Mouse (Mus musculus) spleen, postnatal 36 days (tissue): ENCODE results near the gene Coro1c.
A peak's percentile ranks its signal among the peaks of the same experiment; 100 is the strongest.

Experiments used
- DNase-seq, 2 experiments: peaks; one replicate each; pipeline ENCODE4 v3.0.0; 2022; ENCODE audit warnings: low spot score in 2 of 2, mixed read lengths in 1 of 2

Gene Coro1c

GRCm38 (mm10) chr5:113857631-113858030, 50.9 kb downstream of the Coro1c start:
- no peak for DNase-seq

GRCm38 (mm10) chr5:113856631-113857030, 51.9 kb downstream of the Coro1c start:
- no peak for DNase-seq

GRCm38 (mm10) chr5:113855696-113856095, 52.9 kb downstream of the Coro1c start:
- DNase-seq = no peak

- DNase-seq = no peak
Measured at GRCm38 (mm10) chr5:113855117-113855516, 53.4 kb downstream of the Coro1c start.

DNA sequence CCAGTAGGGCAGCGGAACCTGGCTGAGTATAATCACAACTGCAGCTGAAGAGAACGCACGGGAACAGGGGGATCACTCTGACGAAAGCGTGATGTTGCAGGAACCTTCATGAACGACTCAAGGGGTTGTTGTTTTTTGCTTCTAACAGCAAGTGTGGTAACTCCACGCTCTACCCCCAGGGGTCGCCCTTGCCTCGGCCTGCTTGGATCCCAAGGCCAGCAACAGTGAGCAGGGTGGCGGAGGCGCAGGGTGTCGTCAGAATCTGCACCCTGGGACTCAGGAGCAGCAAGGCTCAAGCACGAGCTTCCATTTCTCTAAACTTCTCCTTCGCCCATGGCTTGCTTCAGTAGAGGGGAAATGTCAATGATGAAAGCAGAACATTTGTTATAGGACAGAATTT, 54.1 kb downstream of the Coro1c start:
- peak; percentile 68 to 75 for DNase-seq

DNA sequence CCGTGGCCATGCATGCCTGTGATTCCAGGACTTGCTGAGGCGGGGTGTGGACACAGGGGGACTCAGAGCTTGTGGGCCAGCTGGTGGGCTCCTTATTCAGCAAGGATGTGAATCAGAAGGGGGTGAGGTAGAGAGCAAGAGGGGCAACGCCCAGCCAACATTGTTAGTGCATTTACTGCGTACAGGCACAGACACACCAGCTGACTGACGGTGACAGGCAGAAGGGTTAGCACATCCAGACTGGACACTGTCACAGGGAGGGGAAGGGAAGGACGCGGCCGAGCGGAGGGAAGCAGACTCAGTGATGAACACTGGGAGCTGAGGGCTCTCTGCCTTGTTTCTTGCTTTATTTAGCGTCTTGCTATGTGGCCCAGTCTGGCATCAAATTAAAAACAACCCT, 55.0 kb downstream of the Coro1c start:
- DNase-seq = no peak

GRCm38 (mm10) chr5:113852463-113852862, 56.1 kb downstream of the Coro1c start:
- DNase-seq = no peak

- no peak for DNase-seq
Measured at GRCm38 (mm10) chr5:113850680-113851230, 57.8 kb downstream of the Coro1c start.

GRCm38 (mm10) chr5:113847636-113848035, 60.9 kb downstream of the Coro1c start:
- no peak for DNase-seq

GRCm38 (mm10) chr5:113846656-113847055, 61.9 kb downstream of the Coro1c start:
- DNase-seq = peak; percentile 52 to 69

- no peak for DNase-seq
Measured at GRCm38 (mm10) chr5:113845627-113846026, 62.9 kb downstream of the Coro1c start.

GRCm38 (mm10) chr5:113844721-113845120, 63.8 kb downstream of the Coro1c start:
- peak; percentile 80 to 85 for DNase-seq

GRCm38 (mm10) chr5:113844106-113844505, 64.5 kb downstream of the Coro1c start:
- no peak for DNase-seq

DNA sequence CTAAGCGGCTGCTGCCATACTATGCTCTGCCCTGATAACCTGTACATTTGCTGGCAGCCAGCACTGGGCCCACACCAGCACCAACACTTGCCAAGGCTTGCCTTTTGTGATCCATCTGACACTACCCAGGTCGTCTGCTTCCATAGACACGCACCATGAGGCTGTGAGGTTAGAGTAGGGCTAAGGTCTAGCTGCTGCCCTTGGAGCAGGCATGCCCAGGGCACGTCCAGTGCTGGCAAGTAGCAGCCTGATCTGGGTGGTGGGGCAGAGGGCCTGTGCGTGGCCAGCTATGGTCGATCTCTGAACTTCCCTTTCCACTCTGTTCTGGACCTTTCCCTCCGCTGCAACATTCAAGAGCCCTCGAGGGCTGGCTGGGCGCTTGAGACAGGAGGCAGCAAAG, 65.7 kb downstream of the Coro1c start:
- no peak for DNase-seq

- no peak for DNase-seq
Measured at GRCm38 (mm10) chr5:113842244-113842643, 66.3 kb downstream of the Coro1c start.

DNA sequence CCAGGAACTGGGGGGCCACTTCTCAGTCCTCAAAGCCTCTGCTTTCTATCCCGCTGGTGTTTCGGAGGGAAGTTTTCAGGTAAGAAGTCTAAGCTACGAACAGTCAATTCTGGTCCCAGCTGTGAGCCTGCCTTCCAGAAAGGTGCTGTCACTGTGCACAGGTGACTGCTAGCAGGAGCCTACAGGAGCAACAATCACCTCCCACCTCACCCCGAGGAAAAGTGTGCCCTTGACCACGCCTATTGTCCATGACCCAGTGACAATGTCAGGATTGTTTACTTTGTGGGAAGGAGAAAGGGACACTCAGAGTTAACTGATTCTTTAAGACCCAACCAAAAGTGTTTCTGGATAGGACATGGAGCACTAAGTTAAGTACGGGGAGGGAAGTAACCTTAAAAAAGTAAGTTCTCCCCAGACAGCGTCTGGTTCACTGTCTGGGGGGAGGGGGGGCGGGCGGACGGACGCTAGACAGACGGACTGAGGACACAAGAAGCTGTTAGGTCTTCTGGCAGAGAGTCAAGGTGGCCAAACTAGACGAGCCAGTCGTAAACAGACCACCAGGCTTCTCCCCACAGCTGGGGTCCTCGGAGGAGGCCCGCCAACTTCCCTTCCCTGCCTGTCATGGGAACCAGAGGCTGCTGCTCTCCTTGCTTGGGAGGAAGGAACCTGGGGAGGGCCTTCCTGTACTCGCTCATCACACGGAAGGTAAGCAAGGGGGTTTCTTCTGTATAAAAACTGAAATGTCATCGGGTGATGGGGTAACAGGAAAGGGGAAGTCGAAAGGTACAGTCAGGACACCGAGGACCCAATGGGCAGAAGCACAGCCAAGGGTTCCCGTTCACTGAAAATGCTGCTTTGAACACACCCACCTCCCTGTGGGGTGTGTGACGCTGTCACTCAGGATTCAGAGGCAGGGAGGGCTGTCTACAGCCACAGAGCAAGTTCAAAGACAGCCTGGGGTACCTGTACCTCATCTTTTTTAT, 67.0 kb downstream of the Coro1c start:
- peak; percentile 69 for DNase-seq

DNA sequence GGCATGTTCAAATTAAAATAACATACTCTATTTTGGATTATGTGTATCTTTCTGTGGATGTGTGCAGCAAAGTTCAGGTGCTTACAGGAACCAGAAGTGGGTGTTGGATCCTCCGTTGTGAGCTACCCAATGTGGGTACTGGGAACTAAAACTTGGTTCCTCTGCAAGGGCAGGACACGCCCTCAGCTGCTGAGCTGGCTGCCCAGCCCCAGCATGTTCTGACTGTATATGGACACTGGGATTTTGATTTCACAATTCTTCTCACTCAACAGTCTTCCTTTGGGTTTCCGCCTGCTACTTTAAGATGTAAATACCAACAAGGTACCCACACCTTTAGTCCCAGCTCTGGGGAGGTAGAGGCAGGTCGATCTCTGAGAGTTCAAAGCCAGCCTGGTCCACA, 68.1 kb downstream of the Coro1c start:
- DNase-seq = no peak

- peak in 1 of 2 experiments; percentile 45 for DNase-seq
Measured at GRCm38 (mm10) chr5:113836961-113837360, 71.6 kb downstream of the Coro1c start.

- no peak for DNase-seq
Measured at GRCm38 (mm10) chr5:113833316-113833947, 75.1 kb downstream of the Coro1c start.

DNA sequence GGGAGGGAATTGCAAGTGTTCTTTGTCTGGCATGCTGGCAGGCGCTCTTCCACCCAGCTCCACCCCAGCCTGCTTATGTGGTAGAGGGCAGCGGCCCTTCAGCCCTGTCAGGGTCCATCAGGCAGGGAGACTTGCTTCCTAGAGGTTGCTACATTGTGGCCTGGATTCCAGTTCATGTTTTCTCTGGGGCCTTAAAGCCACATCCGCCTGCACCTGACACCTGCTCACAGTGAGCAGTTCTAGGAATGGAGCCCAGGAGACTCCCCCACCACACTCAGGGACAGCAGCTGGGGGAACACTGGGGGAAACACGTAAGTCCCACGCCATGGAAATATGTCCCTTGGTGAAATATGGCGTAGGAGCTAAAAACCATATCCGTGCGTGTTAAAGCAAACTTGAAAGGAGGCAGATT, 76.1 kb downstream of the Coro1c start, which contains the start of gene Selplg:
TSS of gene Selplg (minus strand) at position 155 of the 412 bp plus-strand sequence.
- DNase-seq = peak; percentile 75 to 76

DNA sequence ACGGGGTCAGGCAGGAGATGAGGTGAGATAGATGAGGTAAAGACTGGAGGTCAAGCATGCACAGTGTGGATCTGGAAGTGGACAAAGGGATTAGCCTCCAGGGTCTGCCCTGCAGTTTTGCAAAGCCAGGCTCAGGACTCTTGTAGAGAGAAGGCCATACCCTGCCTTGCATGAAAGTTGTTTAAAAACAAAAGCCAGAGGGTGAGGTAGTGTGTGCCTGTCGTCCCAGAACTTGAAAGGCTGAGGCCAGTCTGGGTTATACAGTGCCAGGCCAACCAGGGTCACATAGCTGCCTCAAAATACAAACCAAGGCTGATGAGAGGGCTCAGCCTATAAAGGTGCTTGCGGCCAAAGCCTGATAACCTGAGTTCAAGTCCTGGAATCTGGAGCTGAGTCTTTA, 76.8 kb downstream of the Coro1c start:
- no peak for DNase-seq

- no peak for DNase-seq
Measured at GRCm38 (mm10) chr5:113830796-113831195, 77.8 kb downstream of the Coro1c start.

DNA sequence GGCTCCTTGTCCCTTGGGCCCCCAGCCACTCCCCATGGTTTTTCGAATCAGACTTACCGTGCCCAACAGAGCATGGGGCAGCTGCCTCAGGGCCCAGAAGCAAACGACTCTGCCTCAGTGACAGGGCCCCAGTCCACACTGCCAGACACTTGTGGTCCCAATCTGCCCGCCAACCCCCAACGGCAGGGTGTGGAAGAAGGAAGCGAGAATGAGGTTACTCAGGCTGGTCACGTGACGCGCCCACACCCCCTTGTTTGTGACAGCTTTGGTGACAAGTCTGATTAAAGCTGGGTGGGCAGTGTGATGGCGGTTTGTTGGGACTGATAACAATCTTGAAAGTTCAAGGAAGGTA, 78.3 kb downstream of the Coro1c start:
- DNase-seq = peak; percentile 93 to 95
